24 mouse cellular contexts compared by ENCODE assay signal in the genomic region with DNA sequence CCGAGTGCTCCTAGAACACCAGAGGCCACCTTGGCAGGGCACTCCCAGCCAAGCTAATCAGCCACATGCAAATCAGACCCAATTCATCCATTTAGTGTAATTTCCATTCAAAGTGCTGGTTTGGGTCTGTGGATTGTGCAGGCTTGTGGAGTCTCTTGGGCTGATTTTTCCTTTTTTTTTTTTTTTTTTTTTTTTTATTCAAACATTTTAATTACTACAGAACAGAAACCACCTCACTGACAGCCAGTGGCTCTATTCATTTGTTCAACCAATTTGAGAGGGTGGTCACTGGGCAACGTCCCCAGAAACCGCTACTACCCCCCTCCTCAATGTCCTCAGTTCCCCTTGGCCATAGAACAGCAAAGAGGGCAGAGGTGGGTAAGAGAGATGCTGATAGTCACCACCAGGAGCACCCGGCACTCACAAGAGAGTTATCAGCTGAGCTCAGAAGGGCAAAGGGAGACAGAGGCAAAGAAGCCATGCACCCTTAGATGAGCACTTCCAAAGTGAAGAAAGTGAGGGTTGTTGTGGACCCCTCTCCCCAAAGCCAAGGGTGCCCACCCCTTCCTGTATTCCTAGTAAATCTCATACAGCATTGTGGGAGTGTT.
DNase-seq lines count a peak whose midpoint lies in the region; ATAC-seq and TF ChIP-seq lines count a peak whose summit lies in the region.
"Had no signal": no experiment of that assay in that cellular context is flagged by ENCODE, and none has a peak within 500 bp of the region (broad histone marks: within the 10 kb centered on the region; RNA-seq: fewer than 3 reads in every experiment).

No protein-coding gene starts in this region.

- DNase-seq in forebrain, embryonic 11.5 days (ENCODE audit: low spot score): no peak
- no peak for DNase-seq in midbrain, embryonic 10.5 days (ENCODE audit: low spot score)
- no peak for DNase-seq in forebrain, postnatal 0 days
- no peak for DNase-seq in heart, adult 8-10 months (ENCODE audit: low spot score)
- DNase-seq in lung, postnatal 36 days: no peak
- DNase-seq: adrenal gland, postnatal 10 days; cerebellum, adult 11 months; cerebellum, postnatal 10 days; heart, postnatal 10 days; kidney, adult 9 months; kidney, postnatal 25 days; layer of hippocampus, adult 9-11 months; lung, embryonic 14.5 days; thymus, adult 18-20 months had no signal

- peak overlapping the region; percentile 53 for H3K4me2 ChIP-seq in forebrain, embryonic 12.5 days
- no peak overlapping the region for H3K4me2 ChIP-seq in forebrain, embryonic 11.5 days (ENCODE audit: low read depth, low read length, severe bottlenecking)
- peak overlapping the region; percentile 48 for H3K4me2 ChIP-seq in midbrain, embryonic 13.5 days (replicated peaks)
- H3K4me2 ChIP-seq in forebrain, postnatal 0 days (ENCODE audit: low read depth): peak overlapping the region; percentile 65
- H3K4me2 ChIP-seq: embryonic facial prominence, embryonic 13.5 days; liver, embryonic 12.5 days; lung, embryonic 14.5 days; stomach, embryonic 15.5 days had no signal

- TF ChIP-seq CTCF in forebrain, postnatal 0 days (IDR thresholded peaks at IDR 0.05; ENCODE audit: low read depth): peak; percentile 57
- TF ChIP-seq CTCF in olfactory bulb, adult 2 months (IDR thresholded peaks at IDR 0.05; ENCODE audit: insufficient read depth, low read depth, low read length): no peak

- TF ChIP-seq POLR2A in olfactory bulb, adult 2 months (IDR thresholded peaks at IDR 0.05; ENCODE audit: insufficient read depth, low read depth, low read length): no peak

- no peak overlapping the region for H3K9ac ChIP-seq in forebrain, embryonic 12.5 days
- no peak overlapping the region for H3K9ac ChIP-seq in forebrain, embryonic 11.5 days (ENCODE audit: low read length)
- no peak overlapping the region for H3K9ac ChIP-seq in midbrain, embryonic 13.5 days (replicated peaks)
- peak overlapping the region; percentile 61 for H3K9ac ChIP-seq in forebrain, postnatal 0 days
- H3K9ac ChIP-seq: embryonic facial prominence, embryonic 13.5 days; liver, embryonic 12.5 days; lung, embryonic 14.5 days; stomach, embryonic 15.5 days had no signal

- no peaks in the 10 kb centered on the region for H3K9me3 ChIP-seq in forebrain, embryonic 12.5 days
- no peaks in the 10 kb centered on the region for H3K9me3 ChIP-seq in forebrain, embryonic 11.5 days (ENCODE audit: control insufficient read depth, low read length)
- no peaks in the 10 kb centered on the region for H3K9me3 ChIP-seq in midbrain, embryonic 13.5 days
- no peaks in the 10 kb centered on the region for H3K9me3 ChIP-seq in midbrain, embryonic 10.5 days (replicated peaks)
- no peaks in the 10 kb centered on the region for H3K9me3 ChIP-seq in forebrain, postnatal 0 days (ENCODE audit: low read length)
- H3K9me3 ChIP-seq: embryonic facial prominence, embryonic 13.5 days; G1E; heart, embryonic 10.5 days; liver, embryonic 12.5 days; stomach, embryonic 15.5 days had no signal

- ATAC-seq in forebrain, embryonic 12.5 days (ENCODE audit: low FRiP score): no peak
- no peak for ATAC-seq in forebrain, embryonic 11.5 days (replicated peaks; ENCODE audit: low FRiP score)
- ATAC-seq in midbrain, embryonic 13.5 days: no peak
- peak; percentile 12; the same call in 1 of the 2 replicates for ATAC-seq in forebrain, postnatal 0 days
- ATAC-seq: activated CD4-positive, CD25-positive, alpha-beta regulatory T cell, adult 4 months; inflammation-experienced regulatory T-cells, adult 6 months; liver, embryonic 12.5 days had no signal

- no peaks in the 10 kb centered on the region for H3K36me3 ChIP-seq in forebrain, embryonic 12.5 days (replicated peaks)
- no peaks in the 10 kb centered on the region for H3K36me3 ChIP-seq in forebrain, embryonic 11.5 days (ENCODE audit: control insufficient read depth, insufficient read depth, low read length)
- no peaks in the 10 kb centered on the region for H3K36me3 ChIP-seq in midbrain, embryonic 13.5 days
- no peaks in the 10 kb centered on the region for H3K36me3 ChIP-seq in midbrain, embryonic 10.5 days
- H3K36me3 ChIP-seq in forebrain, postnatal 0 days (ENCODE audit: insufficient read depth): no peaks in the 10 kb centered on the region
- H3K36me3 ChIP-seq: embryonic facial prominence, embryonic 13.5 days; G1E; heart, embryonic 10.5 days; liver, embryonic 12.5 days; stomach, embryonic 15.5 days had no signal

- 0 out of 2 replicates have a peak overlapping the region, but pooled peaks have one; percentile 2 for H3K27ac ChIP-seq in forebrain, embryonic 12.5 days
- H3K27ac ChIP-seq in forebrain, embryonic 11.5 days (ENCODE audit: low read depth, low read length): no peak overlapping the region
- H3K27ac ChIP-seq in midbrain, embryonic 13.5 days: no peak overlapping the region
- H3K27ac ChIP-seq in midbrain, embryonic 10.5 days (replicated peaks): no peak overlapping the region
- no peak overlapping the region for H3K27ac ChIP-seq in forebrain, postnatal 0 days (ENCODE audit: low read depth, low read length)
- H3K27ac ChIP-seq in olfactory bulb, adult 2 months (ENCODE audit: insufficient read depth, low read depth, low read length): peak overlapping the region; percentile 94
- H3K27ac ChIP-seq: embryonic facial prominence, embryonic 13.5 days; heart, embryonic 10.5 days; liver, embryonic 12.5 days; stomach, embryonic 15.5 days had no signal

- H3K4me3 ChIP-seq in forebrain, embryonic 12.5 days (replicated peaks): no peak overlapping the region
- H3K4me3 ChIP-seq in forebrain, embryonic 11.5 days (ENCODE audit: low read depth, low read length): no peak overlapping the region
- H3K4me3 ChIP-seq in midbrain, embryonic 13.5 days (replicated peaks): 0 out of 2 replicates have a peak overlapping the region, but pooled peaks have one; percentile 31
- H3K4me3 ChIP-seq in midbrain, embryonic 10.5 days: no peak overlapping the region
- H3K4me3 ChIP-seq in forebrain, postnatal 0 days (ENCODE audit: low read depth, low read length): peak overlapping the region; percentile 44
- H3K4me3 ChIP-seq in olfactory bulb, adult 2 months (ENCODE audit: insufficient read depth, low read depth, low read length): peak overlapping the region; percentile 72
- H3K4me3 ChIP-seq: embryonic facial prominence, embryonic 13.5 days; heart, embryonic 10.5 days; liver, embryonic 12.5 days; stomach, embryonic 15.5 days had no signal

- peaks cover 4% of the 10 kb centered on the region; the same call in 1 of the 2 replicates for H3K27me3 ChIP-seq in forebrain, embryonic 12.5 days
- H3K27me3 ChIP-seq in forebrain, embryonic 11.5 days (ENCODE audit: control insufficient read depth, insufficient read depth, low read length): no peaks in the 10 kb centered on the region
- no peaks in the 10 kb centered on the region for H3K27me3 ChIP-seq in midbrain, embryonic 13.5 days
- H3K27me3 ChIP-seq in midbrain, embryonic 10.5 days (ENCODE audit: low read depth, poor library complexity, severe bottlenecking): peaks cover 9% of the 10 kb centered on the region
- H3K27me3 ChIP-seq in forebrain, postnatal 0 days (ENCODE audit: insufficient read depth, low read length): no peaks in the 10 kb centered on the region
- H3K27me3 ChIP-seq: embryonic facial prominence, embryonic 13.5 days; liver, embryonic 12.5 days; stomach, embryonic 15.5 days had no signal

- 39% methylated on average over 4 of the region's 4 CpGs for WGBS in forebrain, embryonic 12.5 days
- WGBS in forebrain, embryonic 11.5 days: 66% methylated on average over 4 of the region's 4 CpGs
- 68% methylated on average over 4 of the region's 4 CpGs for WGBS in midbrain, embryonic 13.5 days
- WGBS in midbrain, embryonic 10.5 days: 77% methylated on average over 4 of the region's 4 CpGs
- 23% methylated on average over 4 of the region's 4 CpGs for WGBS in forebrain, postnatal 0 days
- WGBS in olfactory bulb, adult 2 months: 23% methylated on average over 4 of the region's 4 CpGs

- peaks cover 41% of the 10 kb centered on the region for H3K4me1 ChIP-seq in forebrain, embryonic 12.5 days
- peaks cover 13% of the 10 kb centered on the region for H3K4me1 ChIP-seq in forebrain, embryonic 11.5 days (replicated peaks; ENCODE audit: control insufficient read depth, insufficient read depth, low read length)
- peaks cover 44% of the 10 kb centered on the region for H3K4me1 ChIP-seq in midbrain, embryonic 13.5 days (replicated peaks)
- peaks cover 35% of the 10 kb centered on the region for H3K4me1 ChIP-seq in midbrain, embryonic 10.5 days
- peaks cover 29% of the 10 kb centered on the region for H3K4me1 ChIP-seq in forebrain, postnatal 0 days (ENCODE audit: insufficient read depth)
- H3K4me1 ChIP-seq in olfactory bulb, adult 2 months (ENCODE audit: control insufficient read depth, insufficient read depth, low read length): peaks cover 49% of the 10 kb centered on the region

Comparison
In these comparisons a context has a peak if more than half of its experiments do, and no peak if none do; other contexts are left out.
1. H3K27ac ChIP-seq: peak in forebrain, embryonic 12.5 days (single experiment) and olfactory bulb, adult 2 months (single experiment); none in forebrain, embryonic 11.5 days (single experiment), midbrain, embryonic 13.5 days (single experiment), midbrain, embryonic 10.5 days (single experiment) and forebrain, postnatal 0 days (single experiment).
2. H3K4me3 ChIP-seq: peak in midbrain, embryonic 13.5 days (single experiment), forebrain, postnatal 0 days (single experiment) and olfactory bulb, adult 2 months (single experiment); none in forebrain, embryonic 12.5 days (single experiment), forebrain, embryonic 11.5 days (single experiment) and midbrain, embryonic 10.5 days (single experiment).